Mouse (Mus musculus) activated CD4-positive, CD25-positive, alpha-beta regulatory T cell, adult 4 months (primary cell): Measurements from ENCODE around the gene Bcl2l15. TPM values are rescaled to one million over a fixed set of nuclear protein-coding genes. Genes with fewer than 3 reads are reported as not detected.
"Not testable (repeated sequence)": the region's sequence is repeated elsewhere in the genome, so short reads cannot be mapped to it uniquely, and the experiment has no call there.

Experiments
- ATAC-seq: one replicate; pipeline ENCODE4 v1.8.0; 2017
- polyA plus RNA-seq, 2 experiments: library from polyadenylated mRNA; unstranded; fragments of 100-300 nt; shearing (Covaris generic); gene quantifications; one replicate each; pipeline ENCODE4 v1.2.1; 2017

Bcl2l15 gene
- polyA plus RNA-seq, 2 experiments from 2014 or later, result 3.1 to 7.9 TPM

GRCm38 (mm10) chr3:103831146-103831545, 1.3 kb upstream of the Bcl2l15 start:
- no peak for ATAC-seq

DNA sequence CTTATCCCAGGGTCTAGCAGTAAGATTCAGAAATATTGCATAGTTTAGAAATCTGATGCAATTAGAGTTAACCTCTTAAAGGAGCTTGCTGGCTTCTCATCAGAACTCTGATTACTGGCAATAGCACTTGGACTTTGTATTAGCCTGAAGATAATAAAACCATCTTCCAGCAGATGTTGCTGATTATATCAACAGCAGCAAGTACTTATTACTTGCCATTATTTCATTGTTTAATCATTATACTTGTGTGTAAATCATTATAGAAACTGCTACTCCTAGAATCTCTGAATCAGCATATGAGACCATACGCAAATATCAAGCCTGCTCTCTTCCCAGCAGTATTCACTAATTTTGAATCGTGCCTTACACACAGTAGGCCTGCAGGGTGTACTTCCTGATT, 1.6 kb downstream of the Bcl2l15 start:
- ATAC-seq, result no peak

- no peak for ATAC-seq
These were observed 3.0 kb downstream of the Bcl2l15 start for GRCm38 (mm10) chr3:103835272-103835950.

GRCm38 (mm10) chr3:103835951-103836310, 3.5 kb downstream of the Bcl2l15 start:
- peak; percentile 89 for ATAC-seq

DNA sequence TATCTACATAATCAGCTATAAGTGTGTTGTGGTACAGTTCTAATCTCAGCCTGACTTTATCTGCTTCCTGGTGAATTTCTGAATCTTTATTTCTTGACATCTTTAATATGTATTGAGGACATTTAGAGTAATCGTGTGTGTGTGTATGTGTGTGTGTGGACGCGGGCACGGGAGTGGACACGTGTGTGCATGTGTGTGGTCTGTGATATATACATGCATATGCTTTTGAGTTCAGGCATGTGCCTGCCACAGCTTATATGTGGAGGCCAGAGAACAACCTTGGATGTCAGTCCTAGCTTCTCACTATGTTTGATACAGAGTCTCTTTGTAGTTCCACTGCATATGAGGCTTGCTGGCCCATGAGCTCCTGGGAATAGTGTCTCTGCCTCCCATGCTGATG, 4.1 kb downstream of the Bcl2l15 start:
- no peak for ATAC-seq

GRCm38 (mm10) chr3:103839711-103840110, 7.3 kb downstream of the Bcl2l15 start:
- no peak for ATAC-seq

- not testable (repeated sequence) for ATAC-seq
These were observed 7.8 kb downstream of the Bcl2l15 start for GRCm38 (mm10) chr3:103840195-103840594.

GRCm38 (mm10) chr3:103840946-103841345, 8.5 kb downstream of the Bcl2l15 start:
- not testable (repeated sequence) for ATAC-seq

- ATAC-seq, result peak; percentile 20
These were observed 18.4 kb downstream of the Bcl2l15 start for GRCm38 (mm10) chr3:103850644-103851363.

DNA sequence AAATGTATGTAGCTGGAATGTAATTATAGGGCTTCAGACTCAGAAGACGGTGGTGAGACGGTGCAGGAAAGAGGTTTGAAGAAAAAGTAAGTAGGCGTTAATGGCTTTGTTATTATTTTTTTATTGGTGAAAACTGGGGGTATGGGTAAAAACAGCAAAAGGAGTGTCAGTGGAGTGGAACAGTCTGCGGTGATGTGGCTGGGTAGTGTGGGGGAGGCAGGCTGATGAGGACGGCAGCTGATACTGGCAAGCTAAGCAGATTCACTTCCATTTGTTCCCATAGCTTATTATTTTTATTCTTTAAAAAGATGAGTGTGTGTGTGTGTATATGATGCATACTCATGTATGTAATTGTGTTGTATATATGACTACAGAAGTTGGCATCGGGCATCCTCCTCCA, 19.1 kb downstream of the Bcl2l15 start:
- ATAC-seq, result peak; percentile 25

- peak; percentile 37 for ATAC-seq
These were observed 19.5 kb downstream of the Bcl2l15 start for GRCm38 (mm10) chr3:103851882-103852281.

- peak; percentile 49 for ATAC-seq
These were observed 20.3 kb downstream of the Bcl2l15 start for GRCm38 (mm10) chr3:103852565-103853299.

- no peak for ATAC-seq
These were observed 21.4 kb downstream of the Bcl2l15 start for GRCm38 (mm10) chr3:103853804-103854203.

DNA sequence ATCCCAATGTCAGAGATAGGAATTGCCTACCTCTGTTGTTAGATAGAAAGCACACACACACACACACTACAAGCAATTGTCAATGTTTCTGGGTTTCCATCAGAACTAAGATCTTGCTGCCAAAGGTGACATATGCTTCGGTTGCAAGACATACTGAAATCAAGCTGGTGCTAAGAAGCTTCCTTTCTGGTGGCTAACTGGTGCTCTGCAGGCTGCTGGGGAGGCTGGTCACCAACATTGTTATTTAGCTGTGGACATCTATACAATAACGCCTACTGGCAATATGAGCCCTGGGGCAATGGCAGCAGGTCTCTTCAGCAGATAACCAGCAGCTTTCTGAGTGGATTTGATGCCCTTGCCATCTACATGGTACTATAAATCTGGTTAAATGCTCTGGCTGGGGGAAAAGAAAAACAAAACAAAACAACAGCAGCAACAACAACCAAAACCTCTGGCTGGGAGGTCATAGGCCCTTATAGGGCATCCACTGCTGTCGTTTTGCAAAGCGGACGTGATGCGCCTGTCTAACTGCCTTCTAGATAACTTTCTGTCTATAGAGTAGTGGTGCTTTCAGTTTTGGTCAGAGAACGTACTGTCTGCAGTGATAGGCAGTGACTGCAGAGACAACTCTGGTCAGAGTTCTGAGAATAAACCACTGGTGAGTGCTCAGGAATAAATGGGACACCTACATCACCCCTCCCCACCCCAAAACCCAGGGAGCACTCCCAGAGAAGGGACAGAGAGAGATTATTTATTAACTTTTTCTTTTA, 24.8 kb downstream of the Bcl2l15 start:
- ATAC-seq, result peak; percentile 66

DNA sequence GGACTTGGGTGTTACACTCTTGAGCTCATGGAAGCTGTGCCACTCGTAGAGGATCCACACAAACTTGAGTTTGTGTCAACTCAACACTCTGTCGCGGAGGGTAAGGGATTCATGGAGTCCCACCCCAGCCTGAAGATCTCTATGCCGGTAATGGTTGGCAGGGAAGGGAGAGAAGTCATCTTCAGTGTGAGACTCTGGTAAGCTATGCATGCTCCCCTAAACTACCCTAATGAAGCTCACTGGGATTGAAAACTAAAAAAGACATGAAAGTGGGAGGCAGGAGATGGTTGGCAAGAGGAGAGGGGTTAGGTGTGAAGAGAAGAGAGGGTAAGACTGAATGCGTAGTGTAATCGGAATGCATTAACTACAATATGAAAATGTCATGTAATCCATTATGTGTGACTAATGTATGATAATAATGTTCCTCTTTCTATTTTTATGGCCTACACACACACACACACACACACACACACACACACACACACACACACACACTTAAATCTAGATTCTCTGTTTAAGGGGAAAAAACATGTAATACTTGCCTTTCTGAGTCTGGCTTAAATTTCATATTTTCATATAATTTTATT, 25.7 kb downstream of the Bcl2l15 start:
- no peak for ATAC-seq

GRCm38 (mm10) chr3:103858881-103859801, 26.7 kb downstream of the Bcl2l15 start, which contains the start of gene Ptpn22:
Ptpn22 (plus strand) TSS chr3:103859795.
- peak; percentile 11 for ATAC-seq

GRCm38 (mm10) chr3:103859851-103860391, 27.5 kb downstream of the Bcl2l15 start:
- peak; percentile 75 for ATAC-seq

- ATAC-seq, result no peak
These were observed 30.4 kb downstream of the Bcl2l15 start for GRCm38 (mm10) chr3:103862721-103863220.

DNA sequence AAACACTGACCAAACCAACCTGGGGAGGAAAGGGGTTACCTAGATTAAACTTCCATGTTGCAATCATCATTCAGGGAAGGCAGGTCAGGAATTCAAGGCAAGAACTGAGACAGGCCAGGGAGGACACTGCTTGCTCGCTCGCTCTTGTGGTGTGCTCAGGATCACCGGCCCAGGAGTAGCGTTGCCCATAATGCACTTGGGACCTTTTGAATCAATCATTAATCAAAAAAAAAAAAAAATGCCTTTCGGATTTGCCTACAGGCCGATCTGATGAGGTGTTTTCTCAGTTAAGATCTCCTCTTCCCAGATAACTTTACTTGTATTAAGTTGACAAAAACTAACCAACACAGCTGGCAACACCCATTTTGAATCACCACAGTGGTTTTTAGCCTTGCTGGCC, 31.8 kb downstream of the Bcl2l15 start:
- no peak for ATAC-seq

GRCm38 (mm10) chr3:103867424-103867971, 35.1 kb downstream of the Bcl2l15 start:
- peak; percentile 43 for ATAC-seq
